Mouse (Mus musculus): ENCODE measurements around the gene Gm5662. TPM values are rescaled to one million over a fixed set of nuclear protein-coding genes. Genes with fewer than 3 reads are reported as not detected.

The Gm5662 gene
- not detected for total RNA-seq (2023)

GRCm38 (mm10) chr12:88274400-88274799, at the start of gene Gm5662:
TSS of gene Gm5662 (minus strand) at chr12:88274500.

GRCm38 (mm10) chr12:88323926-88324325, 49.6 kb upstream of the Gm5662 start, which contains the start of gene Gm5039:
TSS of gene Gm5039 (minus strand) at chr12:88324026.

GRCm38 (mm10) chr12:88250000-88250399, 24.3 kb downstream of the Gm5662 start, which contains the start of gene Gm8332:
TSS of gene Gm8332 (minus strand) at chr12:88250100.

Other genes with a start within 250 kb of the Gm5662 start
- gene Gm2056, start 247.5 kb downstream of the Gm5662 start, total RNA-seq (2023): not detected
- not detected for gene Gm16368, start 190.8 kb downstream of the Gm5662 start, total RNA-seq (2023)
- not detected for gene Gm10436, start 92.4 kb downstream of the Gm5662 start, total RNA-seq (2023)
- not detected for gene Gm8332, start 24.4 kb downstream of the Gm5662 start, total RNA-seq (2023)
- gene Gm5039, start 49.5 kb upstream of the Gm5662 start, total RNA-seq (2023): not detected
- 15.0 TPM for gene Adck1, start 86.1 kb upstream of the Gm5662 start, total RNA-seq (2023)